Mouse (Mus musculus): Measurements from ENCODE around the gene Wdr11.

Gene Wdr11

GRCm38 (mm10) chr7:129591371-129592131, at the start of gene Wdr11:
Wdr11 (plus strand) TSS chr7:129591863.
- DNase-seq (ENCODE audit: low spot score): peak; percentile 74

DNA sequence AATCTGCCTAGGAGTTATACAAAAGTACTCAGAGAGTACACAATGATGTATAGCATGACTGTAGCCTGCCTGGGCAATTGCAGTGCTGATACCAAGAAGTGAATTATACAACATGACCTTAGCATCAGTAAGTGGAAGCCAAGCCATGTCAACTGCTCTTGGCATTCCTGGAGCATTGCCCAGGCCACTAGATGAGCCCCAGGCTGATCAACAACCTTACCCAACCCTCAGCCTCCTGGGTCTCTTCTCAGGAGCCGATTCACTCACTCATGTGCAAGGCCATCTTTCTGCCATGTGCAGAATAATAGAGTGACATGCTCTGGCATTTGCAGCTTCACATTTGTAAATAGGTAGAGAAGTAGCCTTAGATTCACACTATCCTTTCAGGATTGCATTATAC, 24.1 kb upstream of the Wdr11 start:
- no peak for DNase-seq (ENCODE audit: low spot score)

- no peak for DNase-seq (ENCODE audit: low spot score)
These were observed 23.3 kb upstream of the Wdr11 start for GRCm38 (mm10) chr7:129568338-129568737.

GRCm38 (mm10) chr7:129574471-129574870, 17.2 kb upstream of the Wdr11 start:
- no peak for DNase-seq (ENCODE audit: low spot score)

GRCm38 (mm10) chr7:129575110-129575784, 16.4 kb upstream of the Wdr11 start:
- no peak for DNase-seq (ENCODE audit: low spot score)

GRCm38 (mm10) chr7:129592132-129592745, 576 bp downstream of the Wdr11 start:
- DNase-seq (ENCODE audit: low spot score): no peak

GRCm38 (mm10) chr7:129597186-129597585, 5.5 kb downstream of the Wdr11 start:
- no peak for DNase-seq (ENCODE audit: low spot score)

- DNase-seq (ENCODE audit: low spot score): no peak
These were observed 14.6 kb downstream of the Wdr11 start for GRCm38 (mm10) chr7:129606291-129606690.

DNA sequence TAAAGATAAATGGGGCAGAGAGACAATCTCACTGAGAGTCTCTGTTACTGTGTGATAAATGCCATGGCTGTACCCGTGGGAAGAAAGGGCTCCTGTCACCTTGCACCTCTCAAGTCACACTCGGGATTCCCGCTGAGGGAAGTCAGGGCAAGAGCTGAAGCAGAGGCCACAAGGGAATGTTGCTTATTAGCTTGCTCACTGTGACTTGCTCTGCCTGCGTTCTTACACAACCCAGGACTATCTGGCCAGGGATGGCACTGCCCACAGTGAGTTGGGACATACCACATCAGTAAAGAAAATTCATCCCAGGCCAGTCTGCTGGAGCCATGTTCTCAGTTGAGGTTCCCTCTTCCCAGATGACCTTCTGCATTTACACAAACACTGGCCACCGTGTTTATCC, 29.5 kb downstream of the Wdr11 start:
- no peak for DNase-seq (ENCODE audit: low spot score)

DNA sequence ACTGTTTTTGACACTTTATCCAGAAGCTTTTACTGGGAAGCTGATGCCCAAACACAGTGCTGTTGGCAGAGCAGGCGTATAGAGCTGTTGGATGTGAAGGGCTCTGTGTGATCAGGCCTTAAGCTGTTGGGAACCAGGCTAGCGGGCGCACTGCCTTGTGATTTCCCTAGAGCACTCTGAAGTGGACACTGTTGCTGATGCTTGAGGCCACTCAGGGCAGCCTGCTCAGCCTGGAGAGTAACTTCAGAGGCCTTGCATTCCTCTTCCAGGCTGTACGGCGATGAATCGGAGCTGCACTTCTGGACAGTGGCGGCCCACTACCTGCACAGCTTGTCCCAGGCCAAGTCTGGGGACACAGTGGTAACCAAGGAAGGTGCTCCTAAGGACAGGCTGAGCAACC, 38.7 kb downstream of the Wdr11 start:
- DNase-seq (ENCODE audit: low spot score): no peak

DNA sequence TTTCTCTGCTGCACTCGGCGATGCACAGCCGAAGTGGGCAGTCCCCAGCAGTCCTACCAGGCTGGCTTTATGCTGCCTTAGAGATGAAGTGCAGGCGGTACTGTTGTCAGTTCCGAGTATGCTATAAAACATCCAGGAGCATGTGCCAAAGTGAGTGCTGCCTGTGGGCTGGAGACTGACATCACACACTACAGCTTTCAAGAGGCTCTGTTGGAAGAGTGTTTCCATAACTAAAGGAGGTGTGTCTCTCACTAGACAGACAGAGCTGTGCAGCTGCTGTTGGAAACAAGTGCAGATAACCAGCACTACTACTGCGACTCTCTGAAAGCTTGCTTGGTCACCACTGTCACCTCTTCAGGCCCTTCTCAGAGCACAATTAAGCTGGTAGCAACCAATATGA, 39.8 kb downstream of the Wdr11 start:
- DNase-seq (ENCODE audit: low spot score): no peak

DNA sequence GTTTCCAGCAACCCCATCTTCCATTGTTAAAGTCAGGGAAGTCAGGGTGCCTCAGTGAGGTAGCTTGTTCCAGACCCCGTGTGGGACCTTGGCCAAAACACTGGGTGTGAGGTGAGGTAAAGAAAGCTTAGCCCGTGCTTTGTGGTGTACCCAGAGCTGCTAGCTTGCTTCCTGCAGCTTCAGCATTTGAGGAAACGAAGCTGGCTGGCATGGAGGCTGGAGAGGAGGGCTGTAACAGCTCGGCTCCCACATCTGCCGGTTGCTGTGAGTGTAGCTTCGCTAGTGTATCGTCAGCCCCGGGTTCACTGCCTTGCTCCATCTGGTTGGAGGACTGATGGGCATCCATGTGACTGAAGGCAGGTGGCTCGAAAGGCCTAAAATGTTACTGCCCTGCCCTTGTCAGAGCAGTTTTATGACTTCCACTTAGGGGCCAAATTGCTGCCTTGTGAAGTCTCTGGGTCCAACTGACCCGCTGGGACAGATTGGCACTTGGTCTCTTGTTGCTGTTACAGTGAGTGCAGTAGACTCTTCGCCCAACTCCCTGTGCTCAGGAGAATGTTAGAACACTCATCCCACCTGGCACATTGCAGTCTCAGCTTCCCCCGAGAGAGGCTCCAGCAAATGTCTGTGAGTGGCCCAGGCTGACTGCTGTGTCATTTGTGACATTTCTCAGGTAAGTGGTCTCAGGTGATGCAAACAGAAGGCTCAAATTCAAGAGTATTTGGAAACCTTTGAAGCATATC, 44.4 kb downstream of the Wdr11 start:
- no peak for DNase-seq (ENCODE audit: low spot score)

DNA sequence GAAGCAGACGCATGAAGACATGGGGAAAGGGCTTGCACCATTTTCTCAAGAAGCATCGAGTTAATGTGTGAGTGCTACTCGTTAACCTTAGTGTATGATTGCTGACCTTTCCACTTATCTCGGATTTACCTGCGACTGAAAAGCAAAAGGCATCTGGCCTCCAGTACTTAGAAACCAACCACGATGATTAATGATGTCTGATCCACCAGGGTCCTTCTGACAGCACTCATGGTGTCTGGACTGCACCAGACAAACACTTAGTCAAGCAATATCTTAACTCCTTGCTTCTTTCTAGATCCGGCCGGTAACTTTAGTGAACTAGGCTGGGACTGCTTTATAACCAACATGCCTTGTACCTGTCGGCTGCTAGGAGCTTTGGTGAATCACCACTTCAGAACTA, 45.3 kb downstream of the Wdr11 start:
- no peak for DNase-seq (ENCODE audit: low spot score)

DNA sequence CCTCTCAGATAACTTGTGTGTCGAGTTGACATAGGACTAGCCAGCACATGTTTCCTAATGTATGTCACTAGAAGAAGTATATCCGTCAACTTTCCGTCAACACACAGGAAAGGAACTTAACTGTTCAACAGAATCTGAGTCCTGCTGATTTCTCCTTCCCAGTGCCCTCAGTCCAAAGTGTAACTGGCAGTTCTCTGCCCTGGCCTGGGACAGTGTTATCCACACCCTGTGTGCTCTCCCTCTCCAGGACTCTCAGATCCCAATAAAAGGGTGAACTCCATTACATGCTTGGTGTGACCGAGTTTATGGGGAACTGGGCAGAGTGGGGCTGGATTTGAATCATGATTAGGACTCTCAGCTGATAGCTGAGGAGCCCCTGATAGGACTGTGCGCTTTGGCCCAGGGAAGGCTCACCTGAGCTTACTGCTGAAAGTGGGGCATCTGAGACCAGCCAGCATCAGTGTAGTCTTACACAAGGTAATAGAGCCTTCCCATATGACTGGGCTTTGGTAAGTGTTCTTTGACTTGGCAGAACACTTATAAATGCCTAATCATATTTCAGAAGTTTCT, 46.3 kb downstream of the Wdr11 start:
- DNase-seq (ENCODE audit: low spot score): no peak

DNA sequence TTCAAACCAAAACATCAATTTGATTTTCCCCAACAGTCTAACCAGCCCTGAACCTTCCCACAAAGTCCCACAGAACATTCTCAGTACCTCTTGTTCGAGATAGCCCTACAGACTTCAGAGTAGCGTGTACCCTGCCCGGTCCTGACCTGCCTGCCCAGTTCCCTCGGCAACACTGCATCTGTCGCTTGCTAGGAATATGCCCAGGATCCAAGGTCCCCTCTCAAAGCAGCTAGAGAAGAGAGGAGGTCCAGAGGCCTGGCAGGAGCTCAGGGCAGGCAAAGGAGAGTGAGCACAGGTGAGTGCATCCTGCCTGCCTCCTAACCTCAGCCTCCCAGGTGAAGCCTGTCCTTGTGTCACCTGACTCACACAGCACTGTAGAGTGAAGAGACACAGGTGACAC, 47.3 kb downstream of the Wdr11 start:
- DNase-seq (ENCODE audit: low spot score): no peak

DNA sequence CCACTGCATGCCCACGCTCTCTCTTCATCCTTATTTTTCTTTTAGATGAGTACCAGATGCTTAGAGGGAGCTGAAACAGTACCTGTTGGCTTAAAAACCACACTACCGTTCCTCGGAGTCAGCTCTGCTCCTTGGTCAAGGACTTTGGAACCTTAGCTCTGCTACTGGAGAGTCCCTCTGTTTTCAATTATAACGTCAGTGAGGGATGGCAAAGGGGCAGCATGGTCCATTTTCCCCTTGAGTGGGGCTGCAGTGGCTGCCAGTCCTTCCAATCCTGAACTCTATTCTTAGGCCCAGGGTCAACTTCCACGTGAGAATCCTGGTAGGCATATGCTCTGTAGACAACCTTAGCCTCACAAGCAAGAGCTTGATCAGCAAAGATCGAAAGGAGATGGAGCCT, 48.2 kb downstream of the Wdr11 start:
- DNase-seq (ENCODE audit: low spot score): no peak

GRCm38 (mm10) chr7:129643290-129643689, 51.6 kb downstream of the Wdr11 start:
- no peak for DNase-seq (ENCODE audit: low spot score)

DNA sequence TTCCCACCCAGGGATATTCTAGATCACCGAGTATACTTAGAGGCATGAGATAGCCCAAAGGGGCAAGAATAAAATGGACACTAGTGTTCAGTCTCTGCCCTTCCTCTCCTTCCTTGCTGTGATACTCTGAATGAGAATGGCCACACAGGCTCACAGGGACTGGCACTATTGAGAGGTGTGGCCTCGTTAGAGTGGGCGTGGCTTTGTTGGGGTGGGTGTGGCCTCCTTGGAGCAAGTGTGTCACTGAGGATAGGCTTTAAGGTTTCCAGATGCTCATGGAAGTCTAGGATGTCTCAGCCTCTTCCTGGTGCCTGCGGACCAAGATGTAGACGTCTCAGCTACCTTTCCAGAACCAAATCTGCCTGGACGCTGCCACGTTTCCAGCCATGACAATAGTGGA, 56.1 kb downstream of the Wdr11 start:
- DNase-seq (ENCODE audit: low spot score): no peak

DNA sequence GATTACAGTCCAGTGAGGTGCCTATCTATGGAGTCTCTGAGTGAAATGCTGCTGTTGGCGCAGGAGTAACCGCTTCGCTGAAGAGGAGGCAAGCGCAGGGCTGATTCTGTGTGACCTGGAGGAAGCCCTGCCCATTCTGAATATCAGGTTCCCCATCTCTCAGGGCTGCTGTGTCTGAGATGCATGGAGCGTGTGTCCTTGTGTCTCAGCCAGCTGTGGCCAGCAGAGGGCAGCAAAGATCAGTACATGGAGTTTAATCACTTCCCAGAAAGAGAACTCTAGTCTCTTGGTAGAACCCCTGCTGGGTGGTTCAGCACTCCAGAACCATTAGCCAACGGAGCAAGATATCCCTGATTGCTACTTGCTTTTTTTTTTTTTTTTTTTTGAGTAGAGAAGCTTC, 57.3 kb downstream of the Wdr11 start:
- peak; percentile 80 for DNase-seq (ENCODE audit: low spot score)

DNA sequence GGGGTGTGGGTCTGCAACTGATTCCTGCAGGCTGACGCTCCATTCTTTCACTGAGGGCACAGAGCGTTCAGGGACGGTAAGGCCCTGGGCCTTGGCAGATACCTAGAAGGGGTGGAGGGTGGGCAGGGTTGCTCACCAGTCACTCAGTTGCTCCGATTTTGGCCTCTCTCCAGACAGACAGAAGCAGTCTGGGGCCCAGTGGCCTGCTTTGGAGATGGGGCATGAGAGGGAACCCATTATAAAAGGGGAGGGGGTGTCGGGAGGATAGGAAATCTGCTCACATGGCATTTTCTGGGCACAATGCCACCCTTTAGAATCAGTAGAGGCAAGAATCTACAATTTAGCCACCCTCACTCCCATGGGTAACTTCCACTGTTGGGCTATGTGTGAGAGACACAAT, 59.1 kb downstream of the Wdr11 start:
- DNase-seq (ENCODE audit: low spot score): no peak

GRCm38 (mm10) chr7:129651781-129652180, 60.1 kb downstream of the Wdr11 start:
- no peak for DNase-seq (ENCODE audit: low spot score)

DNA sequence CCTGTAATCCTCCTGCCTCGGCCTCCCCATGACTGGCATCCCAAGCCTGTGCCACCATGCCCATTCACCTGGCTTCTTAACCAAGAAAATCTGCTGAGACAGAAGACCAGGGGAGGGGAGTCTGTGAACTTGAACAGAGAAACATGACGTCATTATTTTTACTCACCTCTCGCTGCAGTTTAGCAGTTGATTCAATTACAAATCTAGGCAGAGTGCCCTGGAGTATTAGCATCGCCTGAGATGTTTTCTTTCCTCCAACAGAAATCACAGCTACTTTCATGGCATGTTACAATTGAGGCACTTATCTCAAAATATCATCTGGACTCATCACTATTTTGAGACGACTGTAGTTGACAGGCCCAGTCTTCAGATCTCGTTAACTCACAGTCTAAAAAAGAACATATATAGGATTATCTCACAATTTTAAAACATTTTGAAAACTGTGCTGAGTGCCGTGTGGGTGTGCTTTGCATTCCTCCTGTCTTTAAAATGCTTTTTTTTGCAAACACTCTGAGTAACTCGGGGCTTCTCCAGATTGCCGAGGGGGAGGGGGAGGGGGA, 61.3 kb downstream of the Wdr11 start:
- no peak for DNase-seq (ENCODE audit: low spot score)
